Mouse (Mus musculus) c-Kit-positive CD71-positive TER-119-negative erythroid progenitor cells, embryonic 14.5 days (primary cell): ENCODE data around the gene Slc25a43.
"Not testable (repeated sequence)": the region's sequence is repeated elsewhere in the genome, so short reads cannot be mapped to it uniquely, and the experiment has no call there.

Source experiments
- DNase-seq: peaks from one replicate; pipeline ENCODE4 v3.0.0-alpha.2; 2013; ENCODE audit warnings: low read depth

Slc25a43 gene

GRCm38 (mm10) chrX:36789360-36789759 is 45.9 kb downstream of the Slc25a43 start:
- no peak for DNase-seq

- no peak for DNase-seq
These were observed 51.1 kb downstream of the Slc25a43 start for GRCm38 (mm10) chrX:36794571-36794970.

- DNase-seq, result peak; percentile 57
These were observed 52.1 kb downstream of the Slc25a43 start, which contains the start of gene Slc25a5 for GRCm38 (mm10) chrX:36795424-36796162. Gene Slc25a5 (plus strand): TSS chrX:36795651.

- peak; percentile 58 for DNase-seq
These were observed 52.7 kb downstream of the Slc25a43 start for GRCm38 (mm10) chrX:36796163-36796581.

GRCm38 (mm10) chrX:36796734-36797133 is 53.3 kb downstream of the Slc25a43 start:
- DNase-seq, result not testable (repeated sequence)

- DNase-seq, result no peak
These were observed 55.8 kb downstream of the Slc25a43 start for GRCm38 (mm10) chrX:36799131-36799879.

GRCm38 (mm10) chrX:36803189-36803588 is 59.7 kb downstream of the Slc25a43 start:
- no peak for DNase-seq

GRCm38 (mm10) chrX:36804196-36804595 is 60.7 kb downstream of the Slc25a43 start:
- DNase-seq, result no peak

- DNase-seq, result no peak
These were observed 62.2 kb downstream of the Slc25a43 start for GRCm38 (mm10) chrX:36805466-36806235.

GRCm38 (mm10) chrX:36807360-36808317 is 64.2 kb downstream of the Slc25a43 start:
- peak; percentile 81 for DNase-seq

- DNase-seq, result no peak
These were observed 64.8 kb downstream of the Slc25a43 start for GRCm38 (mm10) chrX:36808318-36808683.

- DNase-seq, result no peak
These were observed 67.9 kb downstream of the Slc25a43 start for GRCm38 (mm10) chrX:36811377-36811776.

GRCm38 (mm10) chrX:36814161-36814836 is 70.8 kb downstream of the Slc25a43 start:
- no peak for DNase-seq

GRCm38 (mm10) chrX:36815022-36815421 is 71.6 kb downstream of the Slc25a43 start:
- DNase-seq, result no peak

GRCm38 (mm10) chrX:36815439-36815838 is 72.0 kb downstream of the Slc25a43 start:
- DNase-seq, result no peak

- no peak for DNase-seq
These were observed 73.0 kb downstream of the Slc25a43 start for GRCm38 (mm10) chrX:36816368-36816899.

GRCm38 (mm10) chrX:36816953-36817441 is 73.5 kb downstream of the Slc25a43 start:
- no peak for DNase-seq

- no peak for DNase-seq
These were observed 76.1 kb downstream of the Slc25a43 start for GRCm38 (mm10) chrX:36819575-36819974.

GRCm38 (mm10) chrX:36820201-36820600 is 76.7 kb downstream of the Slc25a43 start:
- peak; percentile 44 for DNase-seq
